Mouse (Mus musculus): ENCODE results near the gene Tmem231.
"Not testable (repeated sequence)": the region's sequence is repeated elsewhere in the genome, so short reads cannot be mapped to it uniquely, and the experiment has no call there.

The Tmem231 gene

GRCm38 (mm10) chr8:111951936-111952335 is 18.3 kb upstream of the Tmem231 start:
- in situ Hi-C loops (cut with MboI; ENCODE audit: low pct_unique_long_range_greater_than_20kb in 1 of 2, low sequenced_read_pairs in 2 of 2, unreplicated experiment in 1 of 2), result no loop called here

GRCm38 (mm10) chr8:111951317-111951716 is 17.6 kb upstream of the Tmem231 start:
- in situ Hi-C loops (cut with MboI; ENCODE audit: low pct_unique_long_range_greater_than_20kb in 1 of 2, low sequenced_read_pairs in 2 of 2, unreplicated experiment in 1 of 2), result no loop called here

- in situ Hi-C loops (cut with MboI; ENCODE audit: low pct_unique_long_range_greater_than_20kb in 1 of 2, low sequenced_read_pairs in 2 of 2, unreplicated experiment in 1 of 2), result no loop called here
Observed at GRCm38 (mm10) chr8:111950846-111951245, 17.2 kb upstream of the Tmem231 start.

DNA sequence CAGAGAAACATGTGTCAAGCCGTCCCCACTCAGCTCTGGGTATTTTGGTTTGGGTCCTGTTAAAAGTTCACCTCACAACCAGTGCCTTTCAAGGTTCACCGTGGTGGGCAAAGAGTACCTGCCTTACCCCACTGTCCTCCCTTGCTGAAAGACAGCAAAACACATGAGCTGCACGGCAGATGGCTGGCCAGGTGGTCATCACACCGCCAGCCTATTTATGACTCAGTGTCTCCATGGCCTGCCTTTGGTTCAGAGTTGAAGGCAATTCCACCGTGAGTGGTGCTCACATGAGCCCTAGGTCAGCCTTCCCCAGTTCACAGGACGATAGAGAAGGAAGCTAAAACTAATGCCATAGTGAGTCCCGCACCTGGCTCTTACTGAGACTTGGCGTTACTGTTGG is 14.3 kb upstream of the Tmem231 start:
- in situ Hi-C loops (cut with MboI; ENCODE audit: low pct_unique_long_range_greater_than_20kb in 1 of 2, low sequenced_read_pairs in 2 of 2, unreplicated experiment in 1 of 2), result no loop called here

DNA sequence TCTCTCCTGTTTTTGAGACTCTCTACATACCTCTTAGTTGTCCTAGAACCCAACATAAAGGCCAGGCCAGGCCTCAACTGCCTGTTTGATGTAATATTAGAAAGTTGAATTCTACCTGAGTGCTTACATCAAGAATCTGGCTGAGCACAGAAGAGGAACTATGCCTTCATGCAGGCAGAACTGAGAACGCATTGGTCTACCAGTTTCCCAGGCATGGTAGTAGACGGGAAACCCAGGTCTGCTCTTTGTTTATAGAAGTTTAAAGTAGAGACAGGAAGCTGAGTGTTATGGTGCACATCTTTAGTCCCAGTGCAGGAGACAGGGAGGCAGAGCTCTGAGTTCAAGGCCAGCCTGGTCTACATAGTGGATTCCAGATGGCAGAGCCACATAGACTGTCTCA is 13.5 kb upstream of the Tmem231 start:
- in situ Hi-C loops (cut with MboI; ENCODE audit: low pct_unique_long_range_greater_than_20kb in 1 of 2, low sequenced_read_pairs in 2 of 2, unreplicated experiment in 1 of 2), result no loop called here

DNA sequence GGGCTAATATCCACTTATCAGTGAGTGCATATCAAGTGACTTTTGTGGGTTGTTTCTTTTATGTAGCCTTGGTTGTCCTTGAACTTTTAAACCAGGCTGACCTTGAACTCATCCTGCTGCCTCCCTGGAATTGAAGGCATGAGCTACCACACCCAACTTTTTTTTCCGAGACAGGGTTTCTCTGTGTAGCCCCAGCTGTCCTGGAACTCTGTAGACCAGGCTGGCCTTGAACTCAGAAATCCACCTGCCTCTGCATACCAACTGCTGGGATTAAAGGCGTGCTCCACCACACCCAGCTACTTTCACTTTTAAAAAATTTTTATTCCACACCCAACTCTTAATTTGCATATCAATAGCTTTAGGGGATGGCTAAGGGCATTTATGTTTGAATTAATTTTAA is 9.9 kb upstream of the Tmem231 start:
- in situ Hi-C loops (cut with MboI; ENCODE audit: low pct_unique_long_range_greater_than_20kb in 1 of 2, low sequenced_read_pairs in 2 of 2, unreplicated experiment in 1 of 2), result no loop called here

GRCm38 (mm10) chr8:111941101-111941454 is 7.4 kb upstream of the Tmem231 start:
- in situ Hi-C loops (cut with MboI; ENCODE audit: low pct_unique_long_range_greater_than_20kb in 1 of 2, low sequenced_read_pairs in 2 of 2, unreplicated experiment in 1 of 2), result no loop called here

DNA sequence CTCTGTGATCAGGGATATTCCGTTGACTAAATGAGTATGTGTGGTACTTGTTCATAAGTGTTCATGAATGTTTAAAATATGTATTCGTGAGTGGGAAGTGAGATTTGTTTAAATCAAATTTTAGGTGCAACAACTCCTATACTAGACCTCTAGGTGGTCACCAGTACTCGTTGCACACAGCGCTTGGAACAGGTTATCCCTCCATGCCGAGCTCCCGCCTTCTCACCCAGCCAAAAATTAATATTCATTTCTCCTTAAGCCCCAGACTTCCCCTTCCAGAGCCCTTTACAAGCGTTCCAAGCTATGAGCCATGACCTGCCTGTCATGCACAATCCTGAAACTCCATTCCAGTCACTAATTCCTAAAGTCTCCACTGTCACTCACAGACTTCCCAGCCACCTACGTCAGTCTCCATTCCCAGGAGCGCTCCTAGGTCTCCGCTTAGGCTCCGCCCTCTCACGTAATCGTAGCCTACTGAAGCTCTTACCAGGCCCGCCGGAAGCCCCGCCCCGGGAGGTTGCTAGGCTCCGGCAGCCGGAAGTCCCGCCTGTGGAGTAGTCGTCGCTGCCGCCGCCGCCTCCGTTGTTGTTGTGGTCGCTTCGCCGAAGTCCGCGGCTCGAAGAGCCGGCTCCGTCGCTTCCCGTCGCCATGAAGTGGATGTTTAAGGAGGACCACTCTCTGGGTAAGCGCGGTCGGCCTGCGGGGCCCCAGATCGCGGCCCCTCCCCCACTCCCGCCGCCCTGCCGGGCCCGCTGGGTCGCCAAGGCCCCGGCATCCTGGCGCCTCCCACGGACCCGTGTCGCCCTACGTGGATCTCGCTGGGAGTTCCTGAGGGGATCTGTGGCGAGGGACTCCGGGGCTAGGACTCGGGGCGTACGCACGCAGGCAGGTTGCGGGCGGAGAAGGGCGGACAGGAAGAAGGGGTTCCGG is 6.8 kb upstream of the Tmem231 start, which contains the start of gene Gabarapl2:
Gabarapl2 (plus strand) TSS at position 533 of the 930 bp plus-strand sequence.
- in situ Hi-C loops (cut with MboI; ENCODE audit: low pct_unique_long_range_greater_than_20kb in 1 of 2, low sequenced_read_pairs in 2 of 2, unreplicated experiment in 1 of 2), result no loop called here

DNA sequence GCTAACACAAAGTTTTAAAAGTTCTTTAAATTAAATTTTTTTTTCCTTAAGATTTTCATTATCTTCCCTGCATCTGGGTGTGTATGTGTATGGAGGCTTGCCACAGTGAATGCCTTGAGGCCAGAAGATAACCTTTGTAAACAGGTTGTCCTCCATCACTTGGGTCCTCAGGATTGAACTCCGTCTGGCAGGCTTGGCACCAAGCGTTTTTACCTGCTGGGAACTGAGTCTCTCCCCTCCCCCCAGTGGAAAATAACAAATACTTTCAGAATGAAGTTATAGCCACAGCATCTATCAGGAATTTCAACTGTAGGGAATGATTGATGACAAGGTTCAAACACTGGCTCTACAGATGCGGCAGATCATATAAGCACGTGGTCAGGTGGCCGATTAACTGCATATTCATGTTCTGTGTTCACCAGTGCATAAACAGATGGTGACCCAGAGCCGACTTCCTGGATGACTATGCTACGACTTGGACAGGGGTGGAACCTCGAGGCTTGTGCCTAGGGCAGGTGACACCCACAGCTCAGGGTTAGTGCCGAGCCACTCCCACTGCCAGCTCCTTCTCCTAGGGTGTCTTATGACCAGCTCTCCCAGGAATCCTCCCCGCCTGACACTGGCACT is 5.9 kb upstream of the Tmem231 start:
- in situ Hi-C loops (cut with MboI; ENCODE audit: low pct_unique_long_range_greater_than_20kb in 1 of 2, low sequenced_read_pairs in 2 of 2, unreplicated experiment in 1 of 2), result no loop called here

GRCm38 (mm10) chr8:111938076-111938985 is 4.7 kb upstream of the Tmem231 start:
- in situ Hi-C loops (cut with MboI; ENCODE audit: low pct_unique_long_range_greater_than_20kb in 1 of 2, low sequenced_read_pairs in 2 of 2, unreplicated experiment in 1 of 2), result not testable (repeated sequence)

- in situ Hi-C loops (cut with MboI; ENCODE audit: low pct_unique_long_range_greater_than_20kb in 1 of 2, low sequenced_read_pairs in 2 of 2, unreplicated experiment in 1 of 2), result no loop called here
Observed at GRCm38 (mm10) chr8:111937184-111937583, 3.5 kb upstream of the Tmem231 start.

DNA sequence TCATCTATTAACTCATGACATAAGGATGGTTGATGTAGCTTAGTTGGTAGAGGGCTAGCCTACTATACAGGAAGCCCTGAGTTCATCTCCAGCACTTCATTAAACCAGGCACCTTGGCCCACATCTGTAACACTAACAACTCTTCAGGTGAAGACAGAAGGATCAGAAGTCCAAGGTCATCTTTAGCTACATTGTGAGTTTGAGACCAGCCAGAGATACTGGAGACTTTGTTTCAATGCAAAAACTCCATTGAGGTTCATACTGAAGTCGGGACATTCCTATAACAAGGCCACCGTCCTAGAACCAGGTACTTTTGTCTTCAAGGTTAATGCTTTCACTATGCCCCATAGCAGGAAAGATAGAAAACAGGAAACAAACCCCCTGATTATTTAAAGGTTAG is 520 bp upstream of the Tmem231 start:
- in situ Hi-C loops (cut with MboI; ENCODE audit: low pct_unique_long_range_greater_than_20kb in 1 of 2, low sequenced_read_pairs in 2 of 2, unreplicated experiment in 1 of 2), result no loop called here

GRCm38 (mm10) chr8:111932580-111933336 is 923 bp downstream of the Tmem231 start:
- in situ Hi-C loops (cut with MboI; ENCODE audit: low pct_unique_long_range_greater_than_20kb in 1 of 2, low sequenced_read_pairs in 2 of 2, unreplicated experiment in 1 of 2), result no loop called here

DNA sequence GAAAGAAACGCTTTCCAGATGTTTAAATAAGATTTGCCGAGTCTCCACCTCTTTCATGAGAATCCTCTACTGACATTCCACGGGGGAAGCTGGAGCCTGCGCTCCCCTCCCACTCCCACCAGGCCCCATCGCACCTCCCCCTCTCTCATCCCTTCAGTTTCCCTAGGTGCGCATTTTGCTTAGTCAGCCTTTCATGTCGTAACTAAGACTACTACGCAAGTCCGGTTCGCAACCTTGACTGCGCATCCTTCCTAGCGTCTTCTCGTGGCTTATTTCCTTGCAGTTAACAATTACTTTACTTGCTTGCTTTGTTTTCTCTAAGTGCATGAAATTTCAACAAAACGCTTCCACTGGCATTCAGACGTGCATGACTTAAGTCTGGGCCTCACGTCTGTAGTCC is 2.0 kb downstream of the Tmem231 start:
- in situ Hi-C loops (cut with MboI; ENCODE audit: low pct_unique_long_range_greater_than_20kb in 1 of 2, low sequenced_read_pairs in 2 of 2, unreplicated experiment in 1 of 2), result no loop called here

- in situ Hi-C loops (cut with MboI; ENCODE audit: low pct_unique_long_range_greater_than_20kb in 1 of 2, low sequenced_read_pairs in 2 of 2, unreplicated experiment in 1 of 2), result no loop called here
Observed at GRCm38 (mm10) chr8:111929648-111930344, 3.9 kb downstream of the Tmem231 start.

DNA sequence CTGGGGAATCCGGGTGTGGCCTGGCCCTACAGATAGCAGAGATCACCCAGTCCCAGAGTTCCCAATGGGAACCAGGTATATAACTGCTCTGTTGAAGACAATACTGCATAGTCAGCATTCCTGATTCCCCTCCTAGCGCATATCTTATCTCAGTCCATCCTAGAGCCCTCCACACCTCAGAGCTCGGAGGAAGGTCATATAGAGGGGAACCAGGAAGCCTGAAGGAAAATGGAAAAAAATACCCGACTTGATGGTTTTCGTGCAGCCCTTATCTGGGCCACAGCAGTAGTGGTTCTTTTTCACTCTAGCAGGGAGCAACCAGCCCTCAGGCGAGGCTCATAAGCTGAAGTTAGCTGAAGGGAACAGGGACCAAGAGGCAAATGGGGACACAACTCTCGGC is 8.7 kb downstream of the Tmem231 start:
- in situ Hi-C loops (cut with MboI; ENCODE audit: low pct_unique_long_range_greater_than_20kb in 1 of 2, low sequenced_read_pairs in 2 of 2, unreplicated experiment in 1 of 2), result no loop called here

- in situ Hi-C loops (cut with MboI; ENCODE audit: low pct_unique_long_range_greater_than_20kb in 1 of 2, low sequenced_read_pairs in 2 of 2, unreplicated experiment in 1 of 2), result no loop called here
Observed at GRCm38 (mm10) chr8:111923383-111923804, 10.3 kb downstream of the Tmem231 start.

GRCm38 (mm10) chr8:111920971-111921370 is 12.7 kb downstream of the Tmem231 start:
- in situ Hi-C loops (cut with MboI; ENCODE audit: low pct_unique_long_range_greater_than_20kb in 1 of 2, low sequenced_read_pairs in 2 of 2, unreplicated experiment in 1 of 2), result no loop called here

Measured in mouse embryonic stem cell (cell line).